Mouse (Mus musculus) mature B cell (primary cell): ENCODE data around the gene Pkn1.

Experiments
- in situ Hi-C: fragments of 300-500 bp; cut with MboI; formaldehyde crosslinking; loops from 2 replicates; pipeline ENCODE4 v1.14.3; 2019

Gene Pkn1

DNA sequence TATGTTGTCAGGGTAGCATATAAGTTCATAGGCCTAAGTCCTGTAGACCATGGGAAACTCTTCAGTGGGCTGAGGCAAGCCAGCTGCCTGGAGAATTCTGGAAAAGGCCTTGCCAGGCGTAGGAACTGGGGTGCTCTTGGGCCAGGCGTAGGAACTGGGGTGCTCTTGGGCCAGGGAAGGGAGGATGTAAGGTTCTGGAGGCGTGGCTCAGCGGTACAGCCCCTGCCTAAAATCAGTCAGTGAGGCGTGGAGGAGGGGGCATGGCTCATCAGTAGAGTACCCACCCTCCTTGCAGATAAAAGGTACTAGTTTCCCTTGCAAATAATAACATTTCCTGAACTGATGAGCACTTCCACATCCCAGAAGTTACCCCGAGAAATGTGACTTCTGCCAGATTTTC lies 44.3 kb downstream of the Pkn1 start:
- in situ Hi-C loops, result loop anchor here (5.0 kb wide), 1 partner anchor 243 kb away; no protein-coding TSS in a partner anchor

DNA sequence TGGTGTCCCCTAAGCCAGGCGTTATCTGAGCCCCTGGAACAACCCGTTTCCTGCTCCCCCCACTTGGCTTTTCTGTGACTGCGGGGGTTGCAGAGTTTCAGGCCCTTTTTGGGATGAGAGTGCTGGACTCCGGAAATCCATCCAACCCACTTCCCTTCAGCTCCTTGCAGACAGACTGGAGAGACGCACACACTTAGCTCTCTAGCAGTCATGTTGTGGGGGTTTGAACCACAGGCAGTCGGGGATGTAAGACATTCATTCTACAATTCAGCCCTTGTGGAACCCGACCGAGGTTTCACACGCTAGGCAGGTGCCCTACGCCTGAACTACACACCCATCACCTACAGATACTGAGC lies 45.3 kb downstream of the Pkn1 start:
- in situ Hi-C loops, result no loop called here

GRCm38 (mm10) chr8:83652744-83653661 lies 46.0 kb downstream of the Pkn1 start:
- in situ Hi-C loops, result no loop called here

DNA sequence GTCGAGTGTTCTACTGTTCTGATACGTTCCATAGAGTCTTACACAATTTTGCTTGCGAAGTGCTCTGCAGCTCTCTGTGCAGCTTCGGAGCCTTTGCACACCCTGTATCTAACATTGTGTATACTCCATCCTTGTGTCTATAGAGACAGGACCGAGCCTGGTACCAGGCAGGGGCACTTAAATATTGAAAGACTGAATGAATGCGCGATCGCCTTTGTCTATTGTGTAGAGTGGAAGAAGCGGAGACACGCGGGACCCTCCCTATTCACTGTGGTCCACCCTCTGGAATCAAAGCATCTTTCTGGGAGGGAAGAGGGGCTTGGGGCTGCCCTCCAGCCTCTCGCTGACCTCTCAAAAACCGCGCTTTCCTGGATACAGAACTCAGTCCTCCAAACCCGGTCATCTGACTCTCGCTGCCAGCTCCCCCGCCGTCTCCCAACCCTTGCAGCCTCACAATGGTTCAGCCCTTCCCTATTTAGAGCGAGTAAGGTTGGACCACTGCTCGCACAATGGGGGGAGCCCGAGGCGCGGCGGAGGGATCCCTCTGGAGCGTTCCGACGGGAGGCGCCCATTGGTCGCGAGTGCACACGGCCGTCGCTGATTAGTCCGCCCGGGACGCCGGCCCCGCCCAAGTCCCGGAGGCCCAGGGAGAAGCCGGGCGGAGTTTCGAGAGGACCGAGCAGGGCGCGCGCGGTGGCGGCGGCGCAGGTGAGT lies 46.8 kb downstream of the Pkn1 start, which contains the start of gene Gipc1:
TSS of gene Gipc1 (plus strand) at position 648 of the 714 bp plus-strand sequence.
- in situ Hi-C loops, result no loop called here

DNA sequence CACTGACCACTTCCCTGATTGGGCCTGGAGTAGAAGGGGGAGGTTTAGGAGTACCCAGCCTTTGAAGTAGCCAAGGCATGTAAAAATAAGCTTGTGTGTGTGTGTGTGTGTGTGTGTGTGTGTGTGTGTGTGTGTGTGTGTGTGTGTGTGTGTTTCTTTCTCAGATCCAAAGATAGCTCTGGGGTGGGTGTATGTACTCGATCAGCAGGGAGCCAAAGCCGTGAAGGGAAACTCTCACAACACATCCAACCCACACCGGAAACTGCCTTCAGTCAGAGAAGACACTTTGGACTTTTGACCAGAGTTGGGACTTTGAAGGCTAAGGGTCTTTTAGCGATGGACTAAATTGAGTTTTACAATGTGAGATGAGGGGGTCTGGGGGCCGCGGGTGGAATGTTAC lies 49.3 kb downstream of the Pkn1 start:
- in situ Hi-C loops, result no loop called here

- in situ Hi-C loops, result no loop called here
These were observed 50.9 kb downstream of the Pkn1 start for GRCm38 (mm10) chr8:83648031-83648430.

DNA sequence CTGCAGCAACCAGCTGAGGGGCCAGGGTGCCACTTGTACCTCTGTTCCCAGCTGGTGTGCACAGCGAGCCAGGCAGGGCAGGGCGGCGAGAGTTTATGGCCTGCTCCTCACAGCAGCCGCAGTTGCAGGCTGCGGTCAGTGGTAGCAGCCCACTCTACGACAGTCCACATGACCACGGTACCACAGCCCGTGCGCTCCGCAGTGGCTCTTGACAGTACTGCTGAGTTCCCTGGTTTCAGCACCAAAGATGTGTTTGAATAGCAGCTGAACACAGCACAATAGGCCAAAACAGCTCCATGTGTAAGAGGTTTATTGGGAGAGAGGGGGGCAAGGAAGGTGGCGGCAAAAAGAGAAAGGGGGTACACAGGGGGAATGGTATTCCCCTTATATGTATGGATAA lies 51.5 kb downstream of the Pkn1 start:
- in situ Hi-C loops, result no loop called here

DNA sequence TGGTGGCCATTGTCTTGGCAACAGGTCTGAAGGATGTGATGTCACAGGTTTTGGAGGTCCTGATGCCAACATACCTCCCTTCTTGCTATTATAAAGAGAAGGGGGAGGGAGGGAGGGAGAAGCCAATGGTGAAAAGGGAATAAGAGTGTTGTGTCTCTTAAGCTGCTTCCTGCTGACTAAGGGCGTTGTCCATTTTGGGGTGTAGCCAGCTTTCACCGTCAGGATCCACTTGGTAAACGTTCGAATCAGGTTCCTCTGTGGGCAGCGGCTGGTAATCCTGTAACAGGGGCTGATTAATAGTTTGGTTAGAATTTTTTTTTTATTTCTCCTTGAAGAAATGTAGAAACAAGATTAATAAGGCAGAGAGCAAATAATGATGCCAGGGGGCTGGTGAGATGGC lies 59.3 kb downstream of the Pkn1 start:
- in situ Hi-C loops, result no loop called here

DNA sequence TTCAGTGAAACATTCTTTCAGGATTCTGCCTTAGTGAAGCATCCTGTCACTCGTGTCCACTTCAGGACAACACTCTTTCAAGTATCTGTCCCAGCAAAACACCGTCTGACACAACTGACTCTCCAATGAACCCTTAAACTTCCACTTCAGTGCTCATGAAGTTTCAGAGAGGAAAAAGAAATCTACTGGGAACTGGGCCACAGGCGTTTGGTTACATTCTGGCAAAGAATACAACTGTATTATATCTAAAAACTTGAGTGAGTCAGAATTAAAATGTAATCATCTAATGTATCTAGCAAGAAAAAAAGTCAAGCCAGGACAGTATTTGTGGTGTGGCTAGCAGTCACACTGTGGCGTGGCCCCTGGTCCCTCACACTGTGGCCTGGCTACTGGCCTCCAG lies 60.1 kb downstream of the Pkn1 start:
- in situ Hi-C loops, result no loop called here

DNA sequence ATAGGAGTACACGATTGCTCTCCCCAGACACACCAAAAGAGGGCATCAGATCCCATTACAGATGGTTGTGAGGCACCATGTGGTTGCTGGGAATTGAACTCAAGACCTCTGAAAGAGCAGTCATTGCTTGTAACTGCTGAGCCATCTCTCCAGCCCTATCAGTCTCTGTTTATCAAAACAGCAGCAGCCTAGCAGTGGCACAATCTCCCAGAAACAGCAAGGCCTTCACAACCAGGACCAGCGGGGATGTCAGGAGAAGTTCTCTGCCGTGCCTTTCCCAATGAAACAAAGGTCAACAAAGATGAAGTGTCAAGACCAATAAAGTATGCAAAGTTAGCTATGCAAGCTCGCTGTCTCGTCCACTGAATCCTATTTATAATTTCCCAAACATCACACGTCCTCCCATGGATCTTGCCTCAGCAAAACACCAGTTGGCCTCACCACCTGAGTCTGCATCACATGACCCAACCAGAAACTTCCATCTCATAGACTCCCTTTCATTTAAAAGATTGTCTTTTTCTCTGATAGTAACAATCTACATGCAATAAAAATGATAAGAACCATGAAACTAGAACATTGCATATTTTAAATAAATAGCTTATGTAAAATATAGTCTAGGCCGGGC lies 66.8 kb downstream of the Pkn1 start:
- in situ Hi-C loops, result no loop called here

GRCm38 (mm10) chr8:83625676-83626299 lies 73.2 kb downstream of the Pkn1 start:
- in situ Hi-C loops, result no loop called here

DNA sequence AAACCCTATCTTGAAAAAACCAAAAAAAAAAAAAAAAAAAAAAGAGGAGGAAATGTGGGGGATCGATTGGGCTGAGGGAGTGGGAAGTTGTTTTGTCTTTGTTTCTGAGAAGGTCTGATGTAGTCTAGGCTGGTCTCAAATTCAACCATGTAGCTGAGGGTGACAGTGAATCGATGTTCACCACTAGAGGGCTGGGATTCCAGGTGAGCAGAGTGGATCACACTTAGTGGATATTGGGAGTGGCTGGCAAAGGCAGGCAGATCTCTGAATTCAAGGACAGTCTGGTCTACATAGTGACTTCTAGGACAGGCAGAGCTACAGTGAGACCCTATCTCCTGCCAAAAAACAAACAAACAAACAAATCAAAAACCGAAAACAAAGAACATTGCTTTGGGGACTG lies 74.2 kb downstream of the Pkn1 start:
- in situ Hi-C loops, result no loop called here

DNA sequence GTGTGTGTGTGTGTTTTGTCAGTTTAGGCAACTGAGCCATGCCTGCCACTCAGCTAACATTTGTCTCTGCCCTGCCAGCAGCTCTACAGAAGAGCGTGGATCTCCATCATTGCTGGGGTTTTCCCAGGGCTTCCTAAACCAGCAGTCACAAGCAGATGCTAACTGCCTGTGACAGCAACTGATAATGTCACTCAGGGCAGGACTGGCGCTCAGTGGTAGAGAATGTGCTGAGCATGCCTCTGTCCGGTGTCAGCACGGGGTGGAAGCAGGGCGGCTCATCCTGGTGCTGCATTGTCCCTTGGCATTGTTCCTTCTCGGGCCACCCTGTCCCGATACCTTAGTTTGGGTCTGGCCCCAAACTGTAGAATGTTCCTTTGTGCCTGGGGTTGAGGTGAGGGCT lies 75.4 kb downstream of the Pkn1 start:
- in situ Hi-C loops, result no loop called here

GRCm38 (mm10) chr8:83622389-83622989 lies 76.5 kb downstream of the Pkn1 start:
- in situ Hi-C loops, result no loop called here

GRCm38 (mm10) chr8:83621691-83622388 lies 77.1 kb downstream of the Pkn1 start:
- in situ Hi-C loops, result no loop called here

DNA sequence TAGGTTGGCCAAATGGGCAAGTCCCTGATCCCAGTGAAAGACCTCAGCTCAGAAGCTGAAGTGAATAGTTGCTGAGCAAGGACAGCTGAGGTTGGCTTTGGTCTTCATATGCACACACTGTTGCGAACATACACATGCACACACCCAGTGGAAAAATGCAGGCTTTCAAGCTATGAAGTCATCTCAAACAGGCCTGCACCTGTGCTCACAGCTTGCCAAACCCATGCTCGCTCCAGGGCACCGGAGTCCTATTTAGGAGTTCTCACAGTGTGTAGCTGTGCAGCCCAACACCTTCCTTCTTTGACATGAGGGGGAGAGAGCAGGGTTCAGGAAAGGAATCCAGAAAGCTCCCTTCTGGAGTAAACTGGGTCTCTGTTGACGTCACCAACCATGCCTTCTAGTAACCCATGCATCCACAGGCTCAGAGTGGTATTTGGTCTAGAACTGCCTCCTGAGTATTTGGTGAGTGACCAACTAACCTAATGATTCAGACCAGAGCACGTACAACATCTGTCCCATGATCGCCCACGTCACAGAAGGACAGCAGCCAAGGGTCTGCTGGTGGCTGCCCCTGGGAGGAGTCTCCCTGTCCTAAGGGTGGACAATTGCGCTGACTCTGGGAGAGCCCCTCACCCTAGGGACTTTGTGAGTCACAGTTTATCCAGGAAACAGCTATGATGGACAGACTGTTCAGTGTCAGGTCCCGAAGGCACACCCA lies 79.3 kb downstream of the Pkn1 start:
- in situ Hi-C loops, result no loop called here

DNA sequence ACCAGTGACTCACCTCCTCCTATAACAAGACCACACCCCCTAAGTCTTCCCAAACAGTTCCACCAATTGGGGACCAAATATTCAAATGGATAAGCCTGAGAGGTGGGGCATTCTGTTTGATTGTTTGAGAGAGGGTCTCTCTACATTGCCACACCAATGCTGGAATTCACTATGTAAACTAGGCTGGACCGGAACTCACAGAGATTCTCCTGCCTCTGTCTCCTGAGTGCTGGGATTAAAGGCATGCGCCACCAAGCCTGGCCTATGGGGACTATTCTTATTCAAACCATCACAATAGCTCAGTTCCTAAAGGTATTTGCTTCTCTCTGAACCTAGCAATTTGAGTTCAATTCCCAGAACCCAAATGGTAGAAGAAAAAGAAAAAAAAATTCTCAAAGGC lies 80.4 kb downstream of the Pkn1 start:
- in situ Hi-C loops, result no loop called here

- in situ Hi-C loops, result no loop called here
These were observed 81.9 kb downstream of the Pkn1 start for GRCm38 (mm10) chr8:83617111-83617510.

DNA sequence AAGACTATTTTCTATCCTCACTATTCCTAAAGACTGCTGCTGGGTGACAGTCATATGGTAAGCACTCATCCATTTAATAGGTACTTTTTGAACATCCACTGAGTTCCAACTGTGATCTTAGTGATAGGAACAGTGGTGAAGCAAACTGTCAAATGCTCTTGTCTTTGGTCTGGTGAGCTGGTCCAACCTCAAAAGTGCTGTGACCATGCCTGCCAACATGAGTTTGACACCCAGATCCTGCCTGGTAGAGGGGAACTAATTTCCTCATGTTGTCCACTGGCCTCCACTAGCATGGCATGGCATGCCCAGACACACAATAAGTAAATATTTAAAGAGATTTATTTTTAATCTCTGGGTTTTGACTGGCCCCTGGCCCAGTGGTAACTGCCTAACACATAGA lies 82.4 kb downstream of the Pkn1 start:
- in situ Hi-C loops, result no loop called here
